Comparison of ENCODE assay signal across 8 mouse cellular contexts in genomic region chr5:43781423-43781976, GRCm38 (mm10). TPM values are rescaled to one million over a fixed set of nuclear protein-coding genes. Genes with fewer than 3 reads are reported as not detected.
DNase-seq lines count a peak whose midpoint lies in the region; ATAC-seq and TF ChIP-seq lines count a peak whose summit lies in the region.

No protein-coding gene starts in this region.

- intact Hi-C loops in gastrocnemius, adult 2 months (cut with DNase I) = no loop called here

- H3K27me3 ChIP-seq in forebrain, postnatal 0 days (ENCODE audit: insufficient read depth, low read length) = no peaks in the 10 kb centered on the region
- H3K27me3 ChIP-seq in intestine, embryonic 16.5 days (replicated peaks; ENCODE audit: control insufficient read depth, insufficient read depth, low read length) = no peaks in the 10 kb centered on the region
- no peaks in the 10 kb centered on the region for H3K27me3 ChIP-seq in stomach, postnatal 0 days (ENCODE audit: control insufficient read depth, insufficient read depth, low read length)

- peak overlapping the region; percentile 95 for H3K4me2 ChIP-seq in forebrain, postnatal 0 days (ENCODE audit: low read depth)
- peak overlapping the region; percentile 66 for H3K4me2 ChIP-seq in intestine, embryonic 16.5 days (ENCODE audit: low read depth, low read length)
- H3K4me2 ChIP-seq in stomach, postnatal 0 days (replicated peaks; ENCODE audit: low read depth) = peak overlapping the region; percentile 70

- WGBS in forebrain, postnatal 0 days = 2% methylated on average over 39 of the region's 61 CpGs
- under 1% methylated on average over 57 of the region's 61 CpGs for WGBS in intestine, embryonic 16.5 days
- WGBS in stomach, postnatal 0 days = under 1% methylated on average over 57 of the region's 61 CpGs

- TF ChIP-seq EP300 in stomach, postnatal 0 days (optimal IDR thresholded peaks at IDR 0.05) = no peak

- ATAC-seq in forebrain, postnatal 0 days = peak; percentile 74
- peak; percentile 60 for ATAC-seq in intestine, embryonic 16.5 days
- peak; percentile 21; the same call in 1 of the 2 replicates for ATAC-seq in megakaryocyte progenitor cell, adult 5-6 weeks (replicated peaks; ENCODE audit: poor library complexity)
- peak; percentile 69 for ATAC-seq in stomach, postnatal 0 days (ENCODE audit: low FRiP score, low TSS enrichment)

- peak overlapping the region; percentile 97 for H3K4me3 ChIP-seq in gastrocnemius, adult 2 months
- peak overlapping the region; percentile 85 for H3K4me3 ChIP-seq in forebrain, postnatal 0 days (ENCODE audit: low read depth, low read length)
- H3K4me3 ChIP-seq in intestine, embryonic 16.5 days (ENCODE audit: low read length) = peak overlapping the region; percentile 95
- H3K4me3 ChIP-seq in stomach, postnatal 0 days (ENCODE audit: low read depth, low read length) = peak overlapping the region; percentile 90

- no peak for DNase-seq in gastrocnemius, adult 2 months
- DNase-seq in gastrocnemius, postnatal 10 days = no peak
- peak; percentile 54 for DNase-seq in 3T3-L1 (ENCODE audit: low read depth, low spot score)
- peak; percentile 49 to 59 for DNase-seq in adrenal gland, postnatal 36 days
- DNase-seq in forebrain, postnatal 0 days = no peak
- peak; percentile 59 for DNase-seq in stomach, postnatal 0 days (ENCODE audit: low spot score)

- no peaks in the 10 kb centered on the region for H3K9me3 ChIP-seq in forebrain, postnatal 0 days (ENCODE audit: low read length)
- H3K9me3 ChIP-seq in intestine, embryonic 16.5 days (ENCODE audit: control insufficient read depth, low read length) = no peaks in the 10 kb centered on the region
- no peaks in the 10 kb centered on the region for H3K9me3 ChIP-seq in stomach, postnatal 0 days (ENCODE audit: control insufficient read depth, low read length)

- TF ChIP-seq CTCF in gastrocnemius, adult 2 months (IDR thresholded peaks at IDR 0.05) = no peak
- no peak for TF ChIP-seq CTCF in forebrain, postnatal 0 days (IDR thresholded peaks at IDR 0.05; ENCODE audit: low read depth)
- no peak for TF ChIP-seq CTCF in stomach, postnatal 0 days (IDR thresholded peaks at IDR 0.05; ENCODE audit: low read depth)

- H3K36me3 ChIP-seq in forebrain, postnatal 0 days (ENCODE audit: insufficient read depth) = no peaks in the 10 kb centered on the region
- H3K36me3 ChIP-seq in intestine, embryonic 16.5 days (ENCODE audit: control insufficient read depth, insufficient read depth, low read length) = no peaks in the 10 kb centered on the region
- H3K36me3 ChIP-seq in stomach, postnatal 0 days (ENCODE audit: control insufficient read depth, insufficient read depth, low read length) = no peaks in the 10 kb centered on the region

- H3K4me1 ChIP-seq in forebrain, postnatal 0 days (ENCODE audit: insufficient read depth) = peaks cover 23% of the 10 kb centered on the region; the same call in 1 of the 2 replicates
- peaks cover 14% of the 10 kb centered on the region for H3K4me1 ChIP-seq in intestine, embryonic 16.5 days (ENCODE audit: control insufficient read depth, insufficient read depth, low read length)
- H3K4me1 ChIP-seq in stomach, postnatal 0 days (replicated peaks; ENCODE audit: control insufficient read depth, insufficient read depth) = peaks cover 1% of the 10 kb centered on the region

- H3K9ac ChIP-seq in forebrain, postnatal 0 days = peak overlapping the region; percentile 99
- peak overlapping the region; percentile 98 for H3K9ac ChIP-seq in intestine, embryonic 16.5 days (ENCODE audit: low read depth, low read length)
- H3K9ac ChIP-seq in stomach, postnatal 0 days (ENCODE audit: low read length) = peak overlapping the region; percentile 96

- H3K27ac ChIP-seq in gastrocnemius, adult 2 months = peak overlapping the region; percentile 92
- peak overlapping the region; percentile 100 for H3K27ac ChIP-seq in forebrain, postnatal 0 days (ENCODE audit: low read depth, low read length)
- peak overlapping the region; percentile 91 for H3K27ac ChIP-seq in intestine, embryonic 16.5 days (ENCODE audit: low read length)
- H3K27ac ChIP-seq in stomach, postnatal 0 days (replicated peaks) = peak overlapping the region; percentile 98

RNA-seq across cellular contexts. Expression of gene Bst1, which starts 37.2 kb away (rescaled TPM):
- under 1 TPM in 1 of 2 experiments, not detected in 1; 0.17 TPM for total RNA-seq in gastrocnemius, adult 2 months (2021)
- total RNA-seq in gastrocnemius, postnatal 10 days (2021) = under 1 TPM; 0.26 to 0.47 TPM
- total RNA-seq in adrenal gland, postnatal 36 days (2021) = 1 to 10 TPM; 1.7 to 2.1 TPM
- 0.08 and 0.76 TPM in 2 replicates for total RNA-seq in forebrain, postnatal 0 days (2014; rRNA removed)
- polyA plus RNA-seq in forebrain, postnatal 0 days (2015; fragmentation: Nextera tagmentation; extraction: Ambion mirVana) = 0.11 TPM in 1 of 2 replicates, not detected in the other
- 1.1 and 2.9 TPM in 2 replicates for polyA plus RNA-seq in intestine, embryonic 16.5 days (2015; fragmentation: Nextera tagmentation; extraction: Ambion mirVana)
- 0.37 and 1.1 TPM in 2 replicates for total RNA-seq in megakaryocyte progenitor cell, adult 5-6 weeks (2015)
- 1.9 and 2.8 TPM in 2 replicates for total RNA-seq in megakaryocyte progenitor cell, adult 5-6 weeks (2017)
- polyA plus RNA-seq in stomach, postnatal 0 days (2015; fragmentation: Nextera tagmentation; extraction: Ambion mirVana) = 3.6 and 4.4 TPM in 2 replicates

RNA-seq across cellular contexts. Expression of gene Fbxl5, which starts 39.9 kb away (rescaled TPM):
- total RNA-seq in gastrocnemius, adult 2 months (2021) = 10 to 100 TPM; 33.0 to 35.4 TPM
- total RNA-seq in gastrocnemius, postnatal 10 days (2021) = 10 to 100 TPM; 27.7 to 32.5 TPM
- total RNA-seq in adrenal gland, postnatal 36 days (2021) = 10 to 100 TPM; 64.2 to 73.9 TPM
- 124 and 132 TPM in 2 replicates for total RNA-seq in forebrain, postnatal 0 days (2014; rRNA removed)
- polyA plus RNA-seq in forebrain, postnatal 0 days (2015; fragmentation: Nextera tagmentation; extraction: Ambion mirVana) = 70.1 and 77.1 TPM in 2 replicates
- polyA plus RNA-seq in intestine, embryonic 16.5 days (2015; fragmentation: Nextera tagmentation; extraction: Ambion mirVana) = 57.1 and 59.9 TPM in 2 replicates
- 34.7 and 37.2 TPM in 2 replicates for total RNA-seq in megakaryocyte progenitor cell, adult 5-6 weeks (2015)
- total RNA-seq in megakaryocyte progenitor cell, adult 5-6 weeks (2017) = 35.6 and 47.4 TPM in 2 replicates
- 44.0 and 45.7 TPM in 2 replicates for polyA plus RNA-seq in stomach, postnatal 0 days (2015; fragmentation: Nextera tagmentation; extraction: Ambion mirVana)

Comparison
In these comparisons a context has a peak if more than half of its experiments do, and no peak if none do; other contexts are left out.
1. DNase-seq: peak in 3T3-L1 (single experiment), adrenal gland, postnatal 36 days (2 of 2) and stomach, postnatal 0 days (single experiment); none in gastrocnemius, adult 2 months (single experiment), gastrocnemius, postnatal 10 days (single experiment) and forebrain, postnatal 0 days (single experiment).
2. ATAC-seq: peak in every context shown above with its lines; median percentile 74 in forebrain, postnatal 0 days; 69 in stomach, postnatal 0 days; 60 in intestine, embryonic 16.5 days; 21 in megakaryocyte progenitor cell, adult 5-6 weeks.
3. Peak in every context shown above with its lines, with median percentiles within 50 percentile points of each other: H3K27ac ChIP-seq, H3K4me3 ChIP-seq, H3K4me2 ChIP-seq and H3K9ac ChIP-seq.